31 mouse cellular contexts compared by ENCODE assay signal in genomic region chr16:29891472-29891871, GRCm38 (mm10).
A peak's percentile ranks its signal among the peaks of the same experiment; 100 is the strongest.
DNase-seq lines count a peak whose midpoint lies in the region; ATAC-seq lines count a peak whose summit lies in the region.
"Had no signal": no experiment of that assay in that cellular context is flagged by ENCODE, and none has a peak within 500 bp of the region (broad histone marks: within the 10 kb centered on the region; RNA-seq: fewer than 3 reads in every experiment).

No protein-coding gene starts in this region.

- ATAC-seq in liver, embryonic 12.5 days, result peak; percentile 44; the same call in 1 of the 2 replicates
- ATAC-seq in megakaryocyte-erythroid progenitor cell, adult 5-6 weeks (replicated peaks; ENCODE audit: low FRiP score, low TSS enrichment, poor library complexity, severe bottlenecking), result peak; percentile 80
- ATAC-seq: forebrain, embryonic 13.5 days; intestine, embryonic 16.5 days; midbrain, embryonic 15.5 days had no signal

- H3K9me3 ChIP-seq in heart, embryonic 10.5 days, result no peaks in the 10 kb centered on the region
- no peaks in the 10 kb centered on the region for H3K9me3 ChIP-seq in liver, embryonic 12.5 days (replicated peaks)
- H3K9me3 ChIP-seq: embryonic facial prominence, embryonic 10.5 days; embryonic facial prominence, embryonic 15.5 days; forebrain, embryonic 13.5 days; hindbrain, embryonic 13.5 days; limb, embryonic 10.5 days; limb, embryonic 15.5 days; midbrain, embryonic 10.5 days; midbrain, embryonic 15.5 days; neural tube, embryonic 15.5 days had no signal

- WGBS in heart, embryonic 10.5 days, result 18% methylated on average over 7 of the region's 7 CpGs
- 18% methylated on average over 7 of the region's 7 CpGs for whole genome bisulfite sequencing in liver, embryonic 12.5 days (ENCODE audit: insufficient replicate concordance)

- no peaks in the 10 kb centered on the region for H3K36me3 ChIP-seq in heart, embryonic 10.5 days
- no peaks in the 10 kb centered on the region for H3K36me3 ChIP-seq in liver, embryonic 12.5 days
- H3K36me3 ChIP-seq: embryonic facial prominence, embryonic 10.5 days; embryonic facial prominence, embryonic 15.5 days; hindbrain, embryonic 13.5 days; limb, embryonic 10.5 days; limb, embryonic 15.5 days; midbrain, embryonic 10.5 days; midbrain, embryonic 15.5 days; neural tube, embryonic 15.5 days had no signal

- H3K27me3 ChIP-seq in heart, embryonic 10.5 days (ENCODE audit: insufficient read depth, poor library complexity, severe bottlenecking), result peaks cover 3% of the 10 kb centered on the region; the same call in 1 of the 2 replicates
- peaks cover 23% of the 10 kb centered on the region for H3K27me3 ChIP-seq in liver, embryonic 12.5 days (replicated peaks)
- H3K27me3 ChIP-seq: embryonic facial prominence, embryonic 15.5 days; limb, embryonic 15.5 days had no signal

- H3K9ac ChIP-seq in liver, embryonic 12.5 days, result no peak overlapping the region
- H3K9ac ChIP-seq: embryonic facial prominence, embryonic 15.5 days; forebrain, embryonic 13.5 days; hindbrain, embryonic 13.5 days; limb, embryonic 15.5 days; midbrain, embryonic 15.5 days; neural tube, embryonic 15.5 days had no signal

- peak overlapping the region; percentile 65 for H3K27ac ChIP-seq in heart, embryonic 10.5 days
- H3K27ac ChIP-seq in liver, embryonic 12.5 days, result no peak overlapping the region
- H3K27ac ChIP-seq: embryonic facial prominence, embryonic 10.5 days; embryonic facial prominence, embryonic 15.5 days; forebrain, embryonic 13.5 days; hindbrain, embryonic 13.5 days; limb, embryonic 15.5 days; macrophage; midbrain, embryonic 10.5 days; midbrain, embryonic 15.5 days; neural tube, embryonic 15.5 days had no signal

- no peak overlapping the region for H3K4me2 ChIP-seq in liver, embryonic 12.5 days
- H3K4me2 ChIP-seq: embryonic facial prominence, embryonic 15.5 days; forebrain, embryonic 13.5 days; hindbrain, embryonic 13.5 days; limb, embryonic 15.5 days; midbrain, embryonic 15.5 days; neural tube, embryonic 15.5 days had no signal

- no peak for DNase-seq in heart, embryonic 10.5 days (ENCODE audit: low spot score)
- DNase-seq in heart, adult 11 months, result no peak
- no peak for DNase-seq in liver
- peak; percentile 12 for DNase-seq in c-Kit-positive CD71-positive TER-119-positive erythroid progenitor cells, embryonic 14.5 days (ENCODE audit: low spot score)
- no peak for DNase-seq in right cerebral cortex, postnatal 10 days (ENCODE audit: low spot score in 2 of 2)
- DNase-seq: adrenal gland, postnatal 14 days; cerebellum, adult 18-20 months; cerebellum, postnatal 10 days; gastrocnemius, postnatal 25 days; heart, adult 18-20 months; kidney, adult 8-10 months; kidney, postnatal 10 days; lung, adult 2 months; lung, postnatal 10 days; retina, postnatal 1 day; right cerebral cortex, postnatal 25 days; thymus, adult 2 months; thymus, postnatal 4 days had no signal

- peaks cover 41% of the 10 kb centered on the region for H3K4me1 ChIP-seq in heart, embryonic 10.5 days
- H3K4me1 ChIP-seq in liver, embryonic 12.5 days, result peaks cover 19% of the 10 kb centered on the region

- no peak overlapping the region for H3K4me3 ChIP-seq in heart, embryonic 10.5 days
- H3K4me3 ChIP-seq in liver, embryonic 12.5 days, result no peak overlapping the region
- H3K4me3 ChIP-seq: embryonic facial prominence, embryonic 10.5 days; embryonic facial prominence, embryonic 15.5 days; forebrain, embryonic 13.5 days; hindbrain, embryonic 13.5 days; limb, embryonic 10.5 days; limb, embryonic 15.5 days; midbrain, embryonic 10.5 days; midbrain, embryonic 15.5 days; neural tube, embryonic 15.5 days had no signal
